Comparison of ENCODE assay signal across 6 mouse cellular contexts in the genomic region with DNA sequence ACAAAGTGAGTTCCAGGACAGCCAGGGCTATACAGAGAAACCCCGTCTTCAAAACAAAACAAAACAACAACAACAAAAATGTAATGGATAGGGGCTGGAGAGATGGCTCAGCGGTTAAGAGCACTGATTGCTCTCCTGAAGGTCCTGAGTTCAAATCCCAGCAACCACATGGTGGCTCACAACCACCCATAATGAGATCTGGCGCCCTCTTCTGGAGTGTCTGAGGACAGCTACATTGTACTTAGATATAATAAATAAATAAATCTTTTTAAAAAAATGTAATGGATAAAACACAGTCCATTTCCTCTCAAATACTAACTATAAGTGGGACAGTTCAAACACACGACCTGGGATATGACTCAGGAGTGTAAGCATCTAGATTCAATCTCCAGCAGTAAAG. TPM values are rescaled to one million over a fixed set of nuclear protein-coding genes. Genes with fewer than 3 reads are reported as not detected.
DNase-seq lines count a peak whose midpoint lies in the region; TF ChIP-seq lines count a peak whose summit lies in the region.
"Not testable (repeated sequence)": the region's sequence is repeated elsewhere in the genome, so short reads cannot be mapped to it uniquely, and the experiment has no call there.

No protein-coding gene starts in this region.

- H3K27ac ChIP-seq in layer of hippocampus, adult 2 months; thymus, adult 2 months (ENCODE audit: control insufficient read depth, insufficient read depth, low read length): not testable (repeated sequence)

- not testable (repeated sequence) for TF ChIP-seq POLR2A in thymus, adult 2 months (IDR thresholded peaks at IDR 0.05; ENCODE audit: control insufficient read depth, extremely low read depth, insufficient read depth, low read length, poor library complexity)

- peaks cover 27% of the 10 kb centered on the region for H3K36me3 ChIP-seq in thymus, adult 2 months (ENCODE audit: control insufficient read depth, insufficient read depth, low read length)

- peak; percentile 39 for DNase-seq in CD4-positive, CD25-positive, alpha-beta regulatory T cell, adult 2 months (ENCODE audit: low read depth, low spot score)
- peak; percentile 31 for DNase-seq in T-cell, adult 2 months (ENCODE audit: low spot score)
- DNase-seq in induced T-regulatory cell, adult 2 months (ENCODE audit: low read depth) = peak; percentile 40
- not testable (repeated sequence) for DNase-seq in layer of hippocampus, adult 2 months (ENCODE audit: low spot score in 2 of 2)
- DNase-seq in lung, postnatal 10 days = peak; percentile 18
- peak; percentile 39 for DNase-seq in thymus, adult 2 months

- not testable (repeated sequence) for H3K4me3 ChIP-seq in layer of hippocampus, adult 2 months; thymus, adult 2 months (ENCODE audit: control insufficient read depth, insufficient read depth, low read length)

- not testable (repeated sequence) for H3K27me3 ChIP-seq in thymus, adult 2 months (ENCODE audit: control insufficient read depth, insufficient read depth, low read length)

- peaks cover 10% of the 10 kb centered on the region for H3K4me1 ChIP-seq in thymus, adult 2 months (replicated peaks; ENCODE audit: control insufficient read depth, insufficient read depth, low read length)

- WGBS in thymus, adult 2 months = 95% methylated on average over 4 of the region's 4 CpGs

- peak; percentile 65 for TF ChIP-seq CTCF in layer of hippocampus, adult 2 months (conservative IDR thresholded peaks at IDR 0.05)
- not testable (repeated sequence) for TF ChIP-seq CTCF in thymus, adult 2 months (IDR thresholded peaks at IDR 0.05; ENCODE audit: borderline replicate concordance, control insufficient read depth, extremely low read depth, insufficient read depth, low read length, poor library complexity)

RNA-seq across cellular contexts. Expression of a gene that starts 14.4 kb away (rescaled TPM):
- 10 to 100 TPM; 25.7 to 26.2 TPM for total RNA-seq in layer of hippocampus, adult 2 months (2021)
- polyA plus RNA-seq in thymus, adult 2 months (2012; rRNA removed) = 65.0 and 65.3 TPM in 2 replicates

RNA-seq across cellular contexts. Expression of a gene that starts 22.8 kb away (rescaled TPM):
- 1 to 10 TPM; 3.6 to 4.2 TPM for total RNA-seq in layer of hippocampus, adult 2 months (2021)
- polyA plus RNA-seq in thymus, adult 2 months (2012; rRNA removed) = 3.6 and 5.1 TPM in 2 replicates
